Mouse (Mus musculus) retina, postnatal 1 day (tissue): ENCODE data around the gene Cog8.
A peak's percentile ranks its signal among the peaks of the same experiment; 100 is the strongest.

Experiments used
- DNase-seq: peaks from one replicate; pipeline ENCODE4 v3.0.0-alpha.2; 2012

The Cog8 gene

GRCm38 (mm10) chr8:107056076-107056972, at the start of gene Cog8, which contains the start of gene Nip7:
Gene Cog8 (minus strand): TSS chr8:107056689.
Gene Nip7 (plus strand): TSS chr8:107056877.
- DNase-seq = peak; percentile 99

DNA sequence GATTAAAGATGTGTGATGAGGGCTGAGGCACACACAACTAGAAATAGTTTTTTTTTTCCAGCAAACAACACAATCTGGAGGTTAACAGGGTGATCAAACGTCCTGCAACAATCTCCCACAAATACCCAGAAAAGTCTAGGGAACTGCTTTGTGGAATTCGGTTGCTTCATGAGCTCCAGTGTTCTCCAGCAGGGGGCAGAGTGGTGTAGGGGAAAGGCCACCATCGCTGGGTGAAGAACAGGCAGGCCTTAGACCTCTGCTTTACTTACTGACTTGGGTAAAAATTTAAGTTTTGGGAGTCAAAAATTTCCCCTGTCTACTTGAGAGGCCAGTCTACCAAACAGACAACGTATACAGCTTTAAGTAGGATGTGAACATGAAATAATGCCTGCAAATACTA, 48.1 kb upstream of the Cog8 start:
- DNase-seq = peak; percentile 76

- DNase-seq = no peak
Measured at GRCm38 (mm10) chr8:107100635-107101034, 44.1 kb upstream of the Cog8 start.

- DNase-seq = peak; percentile 98
Measured at GRCm38 (mm10) chr8:107096366-107097036, 40.0 kb upstream of the Cog8 start, which contains the start of gene Terf2. Gene Terf2 (minus strand): TSS chr8:107096547.

GRCm38 (mm10) chr8:107095717-107096365, 39.4 kb upstream of the Cog8 start:
- DNase-seq = no peak

- no peak for DNase-seq
Measured at GRCm38 (mm10) chr8:107090531-107090930, 34.0 kb upstream of the Cog8 start.

- DNase-seq = no peak
Measured at GRCm38 (mm10) chr8:107088526-107089063, 32.1 kb upstream of the Cog8 start.

GRCm38 (mm10) chr8:107086018-107086417, 29.5 kb upstream of the Cog8 start:
- DNase-seq = no peak

DNA sequence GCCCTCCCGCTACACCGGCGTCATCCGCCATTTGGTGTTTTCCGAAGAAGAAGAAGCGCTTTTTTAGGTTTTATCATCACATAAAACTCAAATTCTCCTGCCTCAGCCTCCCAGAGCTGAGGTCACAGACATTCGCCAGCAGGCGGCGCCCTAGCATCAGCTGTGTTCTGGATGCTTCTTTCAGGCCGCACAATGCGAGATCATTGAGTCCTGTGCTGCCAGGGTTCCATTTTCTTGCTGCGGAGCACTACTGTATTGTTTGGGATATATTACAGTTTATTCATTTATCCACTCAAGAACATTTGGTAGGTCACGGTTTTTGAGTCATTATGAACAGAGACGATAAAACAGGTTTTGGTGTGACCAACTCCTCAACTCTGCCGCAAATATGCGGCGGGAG, 28.9 kb upstream of the Cog8 start:
- DNase-seq = no peak

- DNase-seq = no peak
Measured at GRCm38 (mm10) chr8:107076239-107076888, 19.9 kb upstream of the Cog8 start.

DNA sequence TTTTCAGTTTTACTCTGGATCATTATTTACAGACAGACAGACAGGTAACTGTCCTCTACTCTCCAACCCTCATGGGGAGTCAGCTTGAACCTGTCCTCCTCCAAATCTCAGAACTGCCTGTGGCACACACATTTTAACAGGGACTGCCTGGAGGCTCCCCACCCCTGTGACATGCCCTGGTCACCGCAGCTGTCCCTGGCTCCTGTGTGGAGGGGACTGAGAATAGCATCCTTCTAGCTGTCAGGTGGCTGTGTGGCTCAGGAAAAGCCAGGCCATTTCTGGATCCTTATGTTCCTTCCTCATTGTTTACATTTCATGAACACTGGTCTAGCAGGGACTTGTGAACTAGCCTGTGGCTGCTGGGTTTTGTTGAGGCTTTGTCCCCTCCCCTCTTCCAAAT, 17.6 kb upstream of the Cog8 start:
- no peak for DNase-seq

DNA sequence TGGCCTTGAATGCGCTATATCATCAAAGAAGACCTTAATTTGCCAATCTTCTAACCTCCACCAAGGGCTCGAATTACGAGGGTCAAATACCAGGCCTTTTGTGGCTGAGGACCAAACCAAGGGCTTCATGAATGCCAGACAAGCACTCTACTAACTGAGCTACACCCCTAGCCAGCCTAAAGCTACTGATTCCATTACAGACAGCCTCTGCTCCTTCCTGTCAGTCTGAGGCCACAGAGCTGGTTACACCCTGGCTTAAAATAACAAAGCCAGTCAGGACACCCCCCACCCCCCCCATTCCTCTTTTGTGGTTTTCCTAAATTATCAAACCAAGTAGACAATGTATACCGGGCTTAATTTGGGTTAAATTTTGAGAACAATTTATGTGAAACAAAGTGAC, 17.2 kb upstream of the Cog8 start:
- DNase-seq = no peak

DNA sequence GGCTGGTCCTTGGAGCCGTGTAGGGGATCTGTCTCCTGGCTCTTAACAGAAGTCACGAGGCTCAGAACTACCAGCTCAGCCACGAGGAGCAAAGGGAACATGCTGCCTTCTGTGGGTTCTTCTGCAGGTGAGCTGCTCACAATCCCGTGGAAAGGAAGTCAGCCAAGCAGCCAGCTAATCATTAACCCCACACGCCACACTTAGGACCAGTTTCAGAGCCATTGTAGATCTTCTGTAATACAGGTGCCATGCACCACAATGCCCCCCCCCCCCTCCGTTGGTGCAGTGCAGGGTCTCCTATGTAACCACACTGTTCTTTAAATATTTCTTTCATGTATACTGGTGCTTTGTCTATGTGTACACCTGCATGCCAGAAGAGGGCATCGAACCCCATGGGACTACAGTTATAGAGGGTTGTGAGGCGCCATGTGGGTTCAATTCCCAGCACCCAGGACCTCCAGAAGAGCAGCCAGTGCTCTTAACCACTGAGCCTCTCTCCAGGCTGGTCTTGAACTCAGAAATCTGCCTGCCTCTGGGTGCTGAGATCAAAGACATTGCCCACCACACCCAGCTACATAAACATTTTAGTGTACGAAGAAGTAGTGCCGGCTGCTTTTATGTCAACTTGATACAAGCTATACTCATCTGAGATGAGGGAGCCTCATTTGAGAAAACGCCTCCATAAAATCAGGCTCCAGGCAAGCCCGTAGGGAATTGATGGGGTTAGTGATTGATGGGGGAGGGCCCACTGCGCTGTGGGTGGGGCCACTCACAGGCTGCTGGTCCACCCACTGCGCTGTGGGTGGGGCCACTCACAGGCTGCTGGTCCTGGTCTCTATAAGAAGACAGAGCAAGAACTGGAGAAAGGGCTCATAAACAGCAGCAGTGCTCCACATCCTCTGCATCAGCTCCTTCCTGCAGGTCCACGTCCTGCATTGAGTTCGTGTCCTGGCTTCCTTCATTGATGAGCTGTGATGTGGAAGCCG, 9.3 kb upstream of the Cog8 start, which contains the start of gene Tmed6:
Tmed6 (minus strand) TSS at position 134 of the 986 bp plus-strand sequence.
- no peak for DNase-seq

- no peak for DNase-seq
Measured at GRCm38 (mm10) chr8:107062613-107063012, 6.1 kb upstream of the Cog8 start.

DNA sequence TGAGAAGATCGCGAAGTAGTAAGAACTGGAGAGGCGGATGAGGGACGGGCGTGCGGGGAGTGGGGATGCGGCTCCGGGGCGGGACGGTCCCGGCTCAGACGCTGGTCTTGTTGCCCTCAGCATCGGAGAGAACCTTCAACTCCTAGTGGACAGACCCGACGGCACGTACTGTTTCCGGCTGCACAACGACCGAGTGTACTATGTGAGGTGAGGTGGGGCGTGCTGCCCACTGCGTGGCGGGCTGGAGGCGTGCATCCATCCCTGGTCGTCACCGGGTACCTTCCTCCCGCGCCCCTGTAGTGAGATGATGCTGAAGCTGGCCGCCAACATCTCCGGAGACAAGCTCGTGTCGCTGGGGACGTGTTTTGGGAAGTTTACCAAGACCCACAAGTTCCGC, 482 bp upstream of the Cog8 start:
- no peak for DNase-seq

DNA sequence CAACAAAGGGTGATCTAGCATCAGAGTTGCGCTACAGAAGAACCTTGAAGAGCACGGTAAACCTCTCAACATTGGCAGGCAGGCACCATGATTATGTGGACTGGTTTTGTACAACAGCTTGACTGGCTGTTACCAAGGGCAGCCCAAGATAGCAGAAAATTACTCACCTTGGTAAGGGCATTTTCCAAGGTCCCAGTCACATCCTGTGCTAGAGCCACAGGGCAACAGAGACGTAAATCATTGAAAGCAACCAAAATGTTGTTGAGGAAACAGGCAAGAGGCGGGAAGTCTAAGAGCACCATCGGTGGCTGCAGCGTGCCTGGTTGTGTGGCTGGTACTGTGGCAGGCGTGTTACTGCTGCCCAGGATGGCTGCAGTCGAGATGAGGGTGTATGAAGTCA, 4.4 kb downstream of the Cog8 start:
- no peak for DNase-seq

- no peak for DNase-seq
Measured at GRCm38 (mm10) chr8:107049480-107049879, 7.0 kb downstream of the Cog8 start.

- peak; percentile 87 for DNase-seq
Measured at GRCm38 (mm10) chr8:107048061-107048941, 8.2 kb downstream of the Cog8 start, which contains the start of gene Pdf. Gene Pdf (minus strand): TSS chr8:107048614.

- no peak for DNase-seq
Measured at GRCm38 (mm10) chr8:107046976-107047375, 9.5 kb downstream of the Cog8 start.

DNA sequence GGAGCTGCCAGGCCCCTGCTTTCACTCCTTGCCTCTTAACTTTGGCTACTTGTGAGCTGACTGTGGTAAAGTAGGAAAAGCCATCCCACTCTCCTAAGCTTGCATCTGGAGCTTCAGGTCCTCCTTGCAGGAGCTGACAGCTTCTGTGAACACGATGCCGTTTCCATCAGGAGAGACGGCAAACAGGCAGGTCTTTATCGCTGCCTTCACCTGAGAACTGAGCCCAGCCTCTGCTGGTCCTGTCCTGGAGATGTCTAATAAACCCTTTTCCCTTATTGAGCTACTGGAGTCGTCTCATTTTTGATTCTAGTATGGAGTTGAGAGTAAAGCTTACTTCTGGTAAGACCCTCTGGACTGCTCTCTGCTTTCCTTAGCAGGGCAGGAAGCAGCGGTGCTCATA, 11.0 kb downstream of the Cog8 start:
- DNase-seq = no peak
